ENCODE assay signal across 8 mouse cellular contexts in genomic region chr6:39872901-39873591, GRCm38 (mm10). TPM values are rescaled to one million over a fixed set of nuclear protein-coding genes. Genes with fewer than 3 reads are reported as not detected.
DNase-seq lines count a peak whose midpoint lies in the region; ATAC-seq and TF ChIP-seq lines count a peak whose summit lies in the region.

Gene Tmem178b (plus strand): TSS chr6:39873271.

- H3K9me3 ChIP-seq in lung, embryonic 15.5 days, result no peaks in the 10 kb centered on the region
- no peaks in the 10 kb centered on the region for H3K9me3 ChIP-seq in limb, embryonic 15.5 days

- no peak for TF ChIP-seq POLR2A in kidney, adult 2 months (IDR thresholded peaks at IDR 0.05; ENCODE audit: low read depth, low read length)

- DNase-seq in lung, adult 18-20 months, result no peak
- DNase-seq in cerebellum, postnatal 14 days, result peak; percentile 72 to 78
- DNase-seq in frontal cortex, postnatal 10 days (ENCODE audit: low spot score in 2 of 2), result peak; percentile 16 to 40
- peak; percentile 20 for DNase-seq in kidney, adult 2 months
- peak; percentile 43 to 59 for DNase-seq in right cerebral cortex, adult 2 months (ENCODE audit: low spot score in 2 of 2)
- no peak for DNase-seq in spleen, postnatal 10 days (ENCODE audit: low spot score in 2 of 2)

- no peak within 1 kb of the TSS for H3K27ac ChIP-seq in lung, embryonic 15.5 days
- H3K27ac ChIP-seq in kidney, adult 2 months (ENCODE audit: insufficient read depth, low read depth, low read length), result no peak within 1 kb of the TSS
- no peak within 1 kb of the TSS for H3K27ac ChIP-seq in limb, embryonic 15.5 days

- no peaks in the 10 kb centered on the region for H3K36me3 ChIP-seq in lung, embryonic 15.5 days
- no peaks in the 10 kb centered on the region for H3K36me3 ChIP-seq in kidney, adult 2 months (ENCODE audit: control insufficient read depth, insufficient read depth, low read length)
- no peaks in the 10 kb centered on the region for H3K36me3 ChIP-seq in limb, embryonic 15.5 days

- peaks cover 60% of the 10 kb centered on the region for H3K27me3 ChIP-seq in lung, embryonic 15.5 days
- 0 out of 2 replicates have a peak, but pooled peaks cover 1% of the 10 kb centered on the region for H3K27me3 ChIP-seq in kidney, adult 2 months (replicated peaks; ENCODE audit: control insufficient read depth, insufficient read depth, low read length)
- peaks cover 71% of the 10 kb centered on the region for H3K27me3 ChIP-seq in limb, embryonic 15.5 days

- 0 out of 2 replicates have a peak, but pooled peaks have one; percentile 44 for ATAC-seq in lung, embryonic 15.5 days (ENCODE audit: borderline replicate concordance, extremely low read depth, low FRiP score, low TSS enrichment)
- ATAC-seq in limb, embryonic 15.5 days (ENCODE audit: insufficient number of reproducible peaks, low FRiP score, low TSS enrichment, low read depth), result no peak

- H3K4me1 ChIP-seq in lung, embryonic 15.5 days, result peaks cover 31% of the 10 kb centered on the region
- no peaks in the 10 kb centered on the region for H3K4me1 ChIP-seq in kidney, adult 2 months (ENCODE audit: control insufficient read depth, insufficient read depth, low read length)
- H3K4me1 ChIP-seq in limb, embryonic 15.5 days, result peaks cover 32% of the 10 kb centered on the region

- H3K9ac ChIP-seq in lung, embryonic 15.5 days, result peak within 1 kb of the TSS; percentile 22; the same call in 1 of the 2 replicates
- H3K9ac ChIP-seq in limb, embryonic 15.5 days, result no peak within 1 kb of the TSS

- TF ChIP-seq CTCF in kidney, adult 2 months (conservative IDR thresholded peaks at IDR 0.05; ENCODE audit: insufficient read depth, insufficient read length, low read depth, low read length), result no peak

- WGBS in lung, embryonic 15.5 days, result under 1% methylated on average over 63 of the region's 63 CpGs
- WGBS in kidney, adult 2 months, result 2% methylated on average over 63 of the region's 63 CpGs
- under 1% methylated on average over 63 of the region's 63 CpGs for WGBS in limb, embryonic 15.5 days

- H3K4me3 ChIP-seq in lung, embryonic 15.5 days, result peak within 1 kb of the TSS; percentile 43
- H3K4me3 ChIP-seq in kidney, adult 2 months (ENCODE audit: insufficient read depth, low read depth, low read length), result peak within 1 kb of the TSS; percentile 45
- H3K4me3 ChIP-seq in limb, embryonic 15.5 days, result peak within 1 kb of the TSS; percentile 54

- peak within 1 kb of the TSS; percentile 79 for H3K4me2 ChIP-seq in lung, embryonic 15.5 days
- peak within 1 kb of the TSS; percentile 99 for H3K4me2 ChIP-seq in limb, embryonic 15.5 days

RNA-seq across cellular contexts. Expression of gene Tmem178b, which starts in this region (rescaled TPM):
- 0.14 and 0.25 TPM in 2 replicates for polyA plus RNA-seq in lung, embryonic 15.5 days (2015; fragmentation: Nextera tagmentation; extraction: Ambion mirVana)
- 1.3 and 1.7 TPM in 2 replicates for polyA plus RNA-seq in kidney, adult 2 months (2012; rRNA removed)
- polyA plus RNA-seq in limb, embryonic 15.5 days (2015; fragmentation: Nextera tagmentation; extraction: Ambion mirVana), result 0.61 and 0.63 TPM in 2 replicates

Comparison
In these comparisons a context has a peak if more than half of its experiments do, and no peak if none do; other contexts are left out.
1. Peak in ATAC-seq, H3K4me3 ChIP-seq, H3K9ac ChIP-seq and H3K4me2 ChIP-seq in lung, embryonic 15.5 days; RNA of the gene not detected or under 1 TPM.
2. DNase-seq: peak in cerebellum, postnatal 14 days (2 of 2), frontal cortex, postnatal 10 days (2 of 2), kidney, adult 2 months (single experiment) and right cerebral cortex, adult 2 months (2 of 2); none in lung, adult 18-20 months (0 of 2) and spleen, postnatal 10 days (0 of 2).
3. Peak in every context shown above with its lines, with median percentiles within 50 percentile points of each other: H3K4me3 ChIP-seq.